Mouse (Mus musculus): ENCODE measurements around the gene Sstr2.
A peak's percentile ranks its signal among the peaks of the same experiment; 100 is the strongest.
"Not testable (repeated sequence)": the region's sequence is repeated elsewhere in the genome, so short reads cannot be mapped to it uniquely, and the experiment has no call there.

Gene Sstr2

GRCm38 (mm10) chr11:113658763-113659162, 39.6 kb downstream of the Sstr2 start:
- DNase-seq, result no peak

DNA sequence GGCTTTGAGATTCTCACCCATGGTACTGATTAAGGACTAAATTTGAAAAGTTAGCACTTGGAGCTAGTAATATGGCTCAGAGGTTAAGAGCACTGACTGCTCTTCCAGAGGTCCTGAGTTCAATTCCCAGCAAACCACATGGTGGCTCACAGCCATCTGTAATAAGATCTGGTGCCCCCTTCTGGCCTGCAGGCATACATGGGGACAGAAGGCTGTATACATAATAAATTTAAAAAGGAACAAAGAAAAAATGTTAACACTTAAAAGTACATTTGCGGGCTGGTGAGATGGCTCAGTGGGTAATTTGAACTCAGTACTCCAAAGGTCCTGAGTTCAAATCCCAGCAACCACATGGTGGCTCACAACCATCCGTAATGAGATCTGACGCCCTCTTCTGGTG, 41.1 kb downstream of the Sstr2 start:
- DNase-seq, result not testable (repeated sequence)

DNA sequence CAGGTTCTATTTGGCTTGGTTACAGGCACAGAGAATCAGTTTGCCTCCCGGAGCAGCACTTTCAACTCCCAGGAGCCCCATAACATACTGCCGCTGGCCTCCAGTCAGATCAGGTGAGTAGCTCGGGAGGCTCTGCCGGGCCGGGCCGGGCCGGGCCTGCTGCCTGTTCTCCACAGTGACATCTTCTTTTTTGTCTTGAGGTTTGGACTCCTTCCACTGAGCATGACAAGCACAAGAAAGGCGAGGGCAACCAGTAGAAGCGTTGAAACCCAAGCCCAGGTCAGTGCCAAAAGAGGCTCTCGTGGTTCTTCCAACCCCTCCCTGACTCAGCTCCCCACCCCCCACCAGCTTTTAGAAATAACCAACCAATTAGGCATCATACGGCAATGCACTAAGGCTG, 41.8 kb downstream of the Sstr2 start:
- peak; percentile 60 for DNase-seq

DNA sequence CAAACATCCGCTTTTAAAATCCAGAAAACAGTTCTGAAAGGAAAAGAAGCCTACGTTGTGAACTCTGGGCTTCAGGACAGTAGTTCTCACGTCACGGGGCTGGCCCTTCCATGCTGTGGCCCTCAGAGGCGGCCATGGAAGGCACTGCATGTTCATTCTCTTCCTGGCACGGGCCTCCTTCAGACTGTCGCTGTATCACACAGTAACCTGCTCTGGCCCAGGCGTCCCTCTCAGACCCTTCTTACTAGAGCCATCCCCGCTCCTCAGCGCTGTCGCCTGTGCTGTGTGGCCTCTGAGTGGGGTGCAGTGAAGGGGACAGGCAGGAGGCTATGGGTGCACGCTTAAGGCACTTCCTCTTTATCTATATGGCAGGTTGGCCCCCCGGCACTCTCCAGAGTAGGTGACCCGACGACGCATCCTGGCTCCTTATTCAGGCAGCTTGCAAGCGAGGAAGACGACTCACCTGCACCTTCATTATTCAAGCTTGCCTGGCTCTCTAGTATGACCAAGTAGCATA, 42.8 kb downstream of the Sstr2 start:
- peak; percentile 42 for DNase-seq

- DNase-seq, result no peak
Observed at GRCm38 (mm10) chr11:113664279-113664678, 45.1 kb downstream of the Sstr2 start.

DNA sequence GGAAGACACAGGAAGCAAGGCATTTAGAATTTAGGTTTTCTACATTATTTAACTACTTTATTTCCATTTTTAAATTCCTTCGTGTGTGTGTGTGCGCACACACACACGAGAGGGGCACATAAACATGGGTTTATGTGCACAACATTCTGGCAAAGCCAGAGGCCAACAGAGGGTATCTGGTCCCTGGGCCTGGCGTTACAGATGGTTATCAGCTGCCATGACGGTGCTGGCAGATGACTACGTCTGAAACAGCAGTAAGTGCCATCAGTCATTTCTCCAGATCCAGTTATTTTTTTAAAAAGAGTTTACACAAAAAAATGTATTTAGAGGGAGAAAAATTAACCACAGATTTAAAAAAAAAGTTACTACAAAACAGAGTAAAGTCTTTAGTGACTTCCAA, 47.1 kb downstream of the Sstr2 start:
- DNase-seq, result no peak

GRCm38 (mm10) chr11:113666648-113667047, 47.5 kb downstream of the Sstr2 start:
- DNase-seq, result peak; percentile 39

DNA sequence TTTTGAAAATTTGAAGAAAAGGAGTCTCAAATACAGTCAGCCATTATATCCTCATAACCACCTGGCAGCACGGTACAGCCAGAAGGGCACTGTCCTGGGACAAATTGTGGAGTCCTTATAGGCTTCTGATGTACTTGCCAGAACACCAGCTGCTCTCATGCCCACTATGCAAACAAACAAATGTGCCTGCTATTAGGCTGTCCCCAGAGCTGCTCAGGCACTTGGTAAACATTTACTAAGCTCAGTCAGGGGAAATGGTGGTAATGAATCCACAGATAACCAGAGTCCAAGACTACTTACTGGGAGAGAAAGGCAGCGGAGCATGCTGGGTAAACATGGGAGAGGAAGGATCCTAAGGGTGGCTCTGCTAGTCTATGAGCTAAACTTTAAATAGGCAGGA, 48.0 kb downstream of the Sstr2 start:
- no peak for DNase-seq

DNA sequence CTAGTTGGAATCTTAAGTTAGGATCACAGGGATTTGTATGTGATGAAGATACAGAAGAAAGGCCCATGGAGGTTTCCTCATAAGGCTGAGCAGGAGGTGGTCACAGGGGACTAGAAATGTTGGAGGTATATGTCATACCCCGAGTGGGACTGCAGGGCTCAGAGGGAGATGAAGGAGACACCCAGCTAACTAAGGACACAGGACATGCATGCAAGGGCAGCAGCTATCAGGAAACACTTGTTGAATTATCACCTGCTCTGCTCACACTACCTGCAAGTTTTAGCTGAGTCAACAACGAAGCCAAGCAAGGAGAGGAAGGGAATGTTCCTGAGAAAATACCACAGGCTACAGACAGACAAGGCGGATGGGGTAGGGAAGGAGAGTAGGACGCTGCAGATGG, 48.6 kb downstream of the Sstr2 start:
- DNase-seq, result no peak

DNA sequence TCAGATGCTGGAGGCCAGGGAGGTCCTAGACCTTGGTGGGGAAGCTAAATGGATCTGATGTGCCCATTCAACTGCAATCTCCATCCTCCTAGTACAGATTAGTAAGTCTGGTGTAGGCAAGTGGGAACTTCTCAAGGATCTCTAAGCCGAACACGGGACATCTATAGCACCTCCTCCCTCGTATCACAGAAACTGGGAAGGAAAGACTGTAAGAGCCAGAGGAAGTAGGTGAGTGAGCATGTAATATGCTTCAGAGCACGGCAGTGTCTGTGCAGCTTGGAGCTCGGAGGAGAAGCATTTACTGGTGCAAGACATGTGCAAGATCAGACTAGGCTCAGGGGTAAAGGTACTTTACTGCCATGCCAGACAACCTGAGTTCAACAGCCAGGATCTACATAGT, 49.7 kb downstream of the Sstr2 start:
- no peak for DNase-seq

DNA sequence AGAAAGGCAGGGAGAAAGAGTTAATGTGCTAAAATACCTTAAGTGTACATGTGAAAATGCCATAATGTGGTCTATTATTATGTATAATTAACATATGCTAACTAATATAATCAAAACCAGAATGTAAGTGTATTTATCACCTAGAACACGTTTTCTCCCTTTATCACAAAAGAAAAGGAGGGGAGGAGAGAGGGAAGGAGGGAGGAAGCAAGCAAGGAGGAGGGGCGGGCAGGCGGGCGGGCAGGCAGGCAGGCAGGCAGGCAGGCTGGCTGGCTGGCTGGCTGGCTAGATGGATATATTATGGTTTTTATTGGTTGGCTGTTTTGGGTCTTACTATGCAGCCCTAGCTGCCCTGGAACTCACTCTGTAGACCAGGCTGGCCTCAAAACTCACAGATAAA, 50.6 kb downstream of the Sstr2 start:
- DNase-seq, result no peak

- DNase-seq, result peak; percentile 56
Observed at GRCm38 (mm10) chr11:113673614-113674013, 54.5 kb downstream of the Sstr2 start.

DNA sequence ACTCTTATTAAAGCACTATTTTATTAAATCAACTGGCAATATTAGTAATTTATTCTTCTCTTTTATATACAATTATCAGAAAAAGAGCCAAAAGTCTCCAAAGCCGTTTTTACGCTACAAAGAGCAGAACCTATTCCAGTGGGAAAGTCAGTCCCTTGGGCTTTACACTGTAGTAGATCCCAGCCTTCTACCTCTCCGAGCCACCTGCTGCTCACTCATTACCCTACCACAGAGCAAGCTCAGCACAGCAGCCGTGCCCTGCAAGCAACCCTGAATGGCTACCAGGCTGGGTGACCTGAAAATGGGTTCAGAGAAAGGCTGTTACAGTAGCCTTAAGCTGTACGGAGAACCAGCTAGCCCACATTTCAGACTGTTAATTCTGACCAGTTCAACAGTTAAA, 55.5 kb downstream of the Sstr2 start:
- peak; percentile 9 for DNase-seq

Data from cerebellum, adult 9-11 months (tissue).